Mouse (Mus musculus) natural killer cell, adult 2 months (primary cell): ENCODE measurements around the gene Zup1.
"Not testable (repeated sequence)": the region's sequence is repeated elsewhere in the genome, so short reads cannot be mapped to it uniquely, and the experiment has no call there.

Experiments used
- DNase-seq, 2 experiments: peaks; one replicate each; pipeline ENCODE4 v3.0.0; 2022; ENCODE audit warnings: low spot score in 2 of 2

Gene Zup1

GRCm38 (mm10) chr10:33950803-33951583 lies at the start of gene Zup1:
Gene Zup1, minus strand, starts transcription at chr10:33951269.
- DNase-seq = peak; percentile 87

- no peak for DNase-seq
Observed at GRCm38 (mm10) chr10:33998397-33998796, 47.3 kb upstream of the Zup1 start.

GRCm38 (mm10) chr10:33996686-33997085 lies 45.6 kb upstream of the Zup1 start:
- not testable (repeated sequence) for DNase-seq

- DNase-seq = peak; percentile 52 to 68
Observed at GRCm38 (mm10) chr10:33986771-33987170, 35.7 kb upstream of the Zup1 start.

GRCm38 (mm10) chr10:33974781-33975494 lies 23.9 kb upstream of the Zup1 start:
- no peak for DNase-seq

- no peak for DNase-seq
Observed at GRCm38 (mm10) chr10:33952509-33952908, 1.4 kb upstream of the Zup1 start.

- DNase-seq = no peak
Observed at GRCm38 (mm10) chr10:33946336-33946735, 4.7 kb downstream of the Zup1 start.

GRCm38 (mm10) chr10:33945390-33945789 lies 5.7 kb downstream of the Zup1 start:
- no peak for DNase-seq

- no peak for DNase-seq
Observed at GRCm38 (mm10) chr10:33940702-33941101, 10.4 kb downstream of the Zup1 start.

GRCm38 (mm10) chr10:33905489-33905888 lies 45.6 kb downstream of the Zup1 start:
- DNase-seq = no peak

GRCm38 (mm10) chr10:33904530-33905481 lies 46.3 kb downstream of the Zup1 start, which contains the start of gene Rsph4a:
Gene Rsph4a, plus strand, starts transcription at chr10:33905111.
- DNase-seq = no peak

GRCm38 (mm10) chr10:33901520-33901919 lies 49.5 kb downstream of the Zup1 start:
- not testable (repeated sequence) for DNase-seq

- DNase-seq = not testable (repeated sequence)
Observed at GRCm38 (mm10) chr10:33882411-33882810, 68.7 kb downstream of the Zup1 start.

- no peak for DNase-seq
Observed at GRCm38 (mm10) chr10:33872672-33873398, 78.2 kb downstream of the Zup1 start.

GRCm38 (mm10) chr10:33870441-33870840 lies 80.6 kb downstream of the Zup1 start:
- no peak for DNase-seq
